Mouse (Mus musculus): ENCODE measurements at regions not wholly inside any gene's neighbourhood (a gene's known extent, or its start where the extent isn't known, plus 50 kb on each side); places are given as distances from the start of the nearest gene placed in this dataset.

DNA sequence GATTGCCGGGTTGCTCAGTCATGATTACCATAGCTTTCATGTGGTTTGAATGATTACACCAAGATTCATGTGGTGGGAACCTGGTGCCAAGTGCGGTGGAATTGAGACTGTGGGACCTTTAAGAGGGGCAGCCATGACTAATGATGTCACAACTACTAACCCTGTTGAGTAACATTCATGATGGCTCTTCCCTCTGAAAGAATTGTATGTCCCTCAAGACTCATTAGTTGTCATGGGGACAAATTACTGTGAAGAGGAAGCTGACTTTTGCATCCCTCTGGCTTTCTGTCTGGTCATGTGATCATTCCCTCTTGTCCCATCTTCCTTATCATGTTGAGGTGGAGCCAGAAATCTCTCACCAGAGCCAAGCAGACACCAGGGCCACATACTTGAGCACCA is 342.1 kb downstream of the Gadd45g start:
- TF ChIP-seq POLR2A (IDR thresholded peaks at IDR 0.05; ENCODE audit: extremely low read depth, insufficient read depth, low read length) (no peak), CTCF (IDR thresholded peaks at IDR 0.05; ENCODE audit: low read depth, low read length) (no peak)

All from liver, adult 2 months (tissue).